Mouse (Mus musculus) heart, postnatal 25 days (tissue): ENCODE measurements around the gene Stmnd1. TPM values are rescaled to one million over a fixed set of nuclear protein-coding genes. Genes with fewer than 3 reads are reported as not detected.
"Not testable (repeated sequence)": the region's sequence is repeated elsewhere in the genome, so short reads cannot be mapped to it uniquely, and the experiment has no call there.

Source experiments
- DNase-seq: peaks from one replicate; pipeline ENCODE4 v3.0.0; 2022; ENCODE audit warnings: low spot score
- intact Hi-C: fragments of 180-260 bp; cut with DNase I; formaldehyde crosslinking; loops from one replicate; pipeline ENCODE4 v1.15.1; 2025
- total RNA-seq, 2 experiments: library from RNA; stranded (reverse); gene quantifications; 2 replicates each; pipeline ENCODE4 v1.2.3; 2021

The Stmnd1 gene
- under 1 TPM; 0.36 to 0.45 TPM for total RNA-seq

DNA sequence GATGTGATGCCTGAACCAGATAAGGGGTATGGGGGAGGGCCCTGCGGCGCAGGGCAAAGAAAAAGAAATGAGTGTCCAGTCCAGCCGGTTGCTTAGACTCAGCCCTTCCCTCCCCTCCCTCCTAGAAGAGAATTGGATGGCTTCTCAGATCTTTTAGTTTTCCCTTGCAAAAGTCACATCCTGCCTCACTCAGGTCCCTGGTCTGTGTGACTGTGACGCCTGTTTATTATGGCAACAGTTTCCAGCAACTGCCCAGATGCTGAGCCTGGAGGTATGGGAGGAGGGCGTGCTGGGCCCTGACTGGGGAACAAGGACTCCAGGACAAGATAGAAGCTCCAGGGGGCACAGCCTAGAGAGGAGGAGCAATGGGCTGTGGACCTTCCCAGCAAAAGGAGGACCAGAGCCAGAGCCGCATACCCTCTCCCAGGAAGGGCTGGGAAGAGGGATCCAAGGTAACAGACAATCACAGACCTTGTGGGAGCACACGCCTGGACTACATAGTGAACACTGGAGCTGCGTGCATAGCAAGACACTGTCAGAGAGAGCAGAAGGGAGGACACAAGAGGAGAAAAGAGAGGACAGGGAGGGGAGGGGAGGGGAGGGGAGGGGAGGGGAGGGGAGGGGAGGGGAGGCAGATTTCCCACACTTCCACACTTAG is at the start of gene Stmnd1:
Gene Stmnd1, plus strand, starts transcription at position 269 of the 658 bp plus-strand sequence.
- DNase-seq, result peak; percentile 5

DNA sequence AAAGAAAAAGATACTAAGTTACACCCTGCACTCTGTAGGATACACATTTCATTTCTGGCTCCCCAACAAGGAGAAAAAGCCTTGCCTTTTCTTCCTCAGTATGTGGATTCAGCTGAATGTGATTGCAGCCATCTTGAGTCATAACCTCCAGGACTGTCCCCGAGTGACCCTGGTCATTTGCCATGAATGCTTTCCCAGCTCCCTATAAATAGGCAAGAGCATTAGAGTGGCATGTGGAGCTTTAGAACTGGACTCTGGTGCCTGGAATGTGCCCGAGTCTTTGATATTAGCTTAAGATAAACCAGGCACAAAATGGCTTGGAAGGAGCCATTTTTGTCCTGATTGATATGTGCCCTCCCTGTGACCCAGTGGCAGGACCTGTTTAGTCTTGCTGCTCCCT is 46.6 kb upstream of the Stmnd1 start:
- peak; percentile 9 for DNase-seq
- intact Hi-C loops, result no loop called here

More for the DNA sequence above, at the start of gene Stmnd1:
- intact Hi-C loops, result no loop called here

DNA sequence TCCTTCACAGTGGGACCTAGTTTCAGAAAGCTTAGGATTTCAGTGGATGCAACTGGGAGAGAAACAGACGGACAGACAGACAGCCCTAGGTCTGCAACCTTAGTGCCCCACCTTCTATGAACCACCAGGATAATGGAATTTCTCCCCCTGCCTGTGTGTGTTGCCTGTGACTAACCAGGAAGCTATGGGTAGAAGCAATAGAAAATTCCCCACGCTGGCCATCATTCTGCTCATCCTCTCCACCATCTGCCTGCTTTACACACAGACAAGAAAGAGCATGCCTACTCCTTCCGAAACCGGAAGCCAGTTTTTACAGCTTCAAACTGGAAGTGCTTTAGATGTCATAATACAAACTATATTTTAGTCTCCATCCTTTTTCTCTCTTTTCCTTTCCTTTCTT is 46.0 kb upstream of the Stmnd1 start:
- intact Hi-C loops, result no loop called here
- DNase-seq, result no peak

DNA sequence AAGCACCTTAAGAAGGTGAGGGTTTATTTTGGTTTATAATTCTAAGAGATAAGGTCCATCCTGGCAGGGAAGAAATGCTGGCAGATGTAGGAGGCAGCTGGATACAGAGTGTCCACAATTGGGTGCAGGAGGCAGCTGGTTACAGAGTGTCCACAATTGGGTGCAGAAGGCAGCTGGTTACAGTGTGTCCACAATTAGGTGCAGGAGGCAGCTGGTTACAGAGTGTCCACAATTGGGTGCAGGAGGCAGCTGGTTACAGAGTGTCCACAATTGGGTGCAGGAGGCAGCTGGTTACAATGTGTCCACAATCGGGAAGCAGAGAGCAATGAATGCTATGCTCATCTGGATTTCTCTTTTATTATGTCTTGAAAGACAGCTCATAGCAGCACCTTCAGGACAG is 44.8 kb upstream of the Stmnd1 start:
- DNase-seq, intact Hi-C loops: not testable (repeated sequence)

DNA sequence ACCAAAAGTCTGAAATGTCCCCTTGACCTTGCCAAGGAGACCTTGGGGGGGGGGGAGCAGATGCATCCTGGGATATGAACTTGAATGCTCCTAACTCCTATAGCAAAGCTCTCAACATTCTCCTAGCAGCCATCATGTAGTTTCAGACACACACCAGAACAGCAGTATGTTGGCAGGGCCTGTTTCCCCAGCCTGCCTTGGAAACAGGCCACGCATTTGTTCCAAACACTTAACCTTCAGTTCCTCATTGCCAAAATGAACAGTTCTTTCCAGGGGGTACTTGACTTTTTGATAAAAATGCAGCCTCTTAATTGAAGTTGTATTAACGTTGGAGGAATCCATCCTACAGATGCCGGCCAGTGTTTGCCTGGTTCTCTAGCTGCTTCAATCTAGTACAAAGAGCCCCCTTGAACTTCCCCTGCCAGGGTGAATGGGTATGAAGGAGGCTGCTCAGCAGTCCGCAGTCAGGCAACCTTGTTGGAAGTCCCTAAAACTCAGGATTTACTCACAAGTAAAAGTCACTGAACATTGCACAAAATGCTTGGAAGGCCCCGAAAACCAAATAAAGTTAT is 41.9 kb upstream of the Stmnd1 start:
- intact Hi-C loops, result no loop called here
- DNase-seq, result peak; percentile 3

DNA sequence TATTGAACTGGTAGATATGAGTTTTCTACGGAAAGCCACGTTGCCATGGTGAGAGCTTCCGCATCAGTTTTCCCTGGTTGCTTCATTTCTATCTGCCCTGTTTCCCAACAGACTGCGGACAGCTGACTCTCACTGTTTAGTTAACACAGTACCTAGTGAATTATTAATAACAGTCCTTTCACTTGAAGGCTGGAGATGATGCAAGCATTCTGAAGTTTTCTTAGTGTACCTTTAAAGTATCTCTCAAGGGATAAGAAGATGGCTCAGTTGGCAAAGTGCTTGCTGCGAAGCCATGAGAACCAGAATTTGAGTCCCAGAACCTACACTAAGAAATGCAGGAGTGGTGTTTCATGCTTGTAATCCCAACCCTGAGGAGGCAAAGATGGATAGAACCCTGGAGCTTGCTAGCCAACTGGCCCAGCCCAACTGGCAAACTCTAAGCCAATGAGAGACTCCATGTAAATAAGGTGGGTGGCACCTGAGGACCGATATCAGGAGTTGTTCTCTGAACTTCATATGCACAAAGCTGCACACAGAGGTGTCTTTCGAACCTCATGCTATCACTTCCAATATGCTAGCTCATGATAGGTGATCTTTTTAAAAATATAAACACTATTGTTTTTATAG is 35.7 kb upstream of the Stmnd1 start:
- intact Hi-C loops, result loop anchor here (2.0 kb wide), 1 partner anchor 233 kb away; no protein-coding TSS in a partner anchor

DNA sequence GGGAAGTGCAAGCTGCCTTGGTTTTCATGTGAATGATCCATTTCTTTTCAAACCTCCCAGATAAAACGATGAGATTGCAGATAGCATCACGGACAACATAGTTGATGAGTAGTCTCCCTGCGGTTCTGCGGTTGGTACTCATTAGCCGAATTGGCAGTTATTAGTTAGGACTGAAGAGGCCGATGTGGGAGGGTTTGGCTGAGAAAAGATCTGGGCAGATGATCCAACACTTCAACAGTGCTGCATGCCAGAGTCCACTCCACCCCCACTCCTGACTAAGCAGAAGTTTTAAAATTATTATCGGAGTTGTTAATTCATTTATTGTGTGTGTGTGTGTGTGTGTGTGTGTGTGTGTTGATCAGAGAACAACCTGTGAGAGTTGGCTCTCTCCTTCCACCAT is 34.7 kb upstream of the Stmnd1 start:
- no peak for DNase-seq
- intact Hi-C loops, result no loop called here

More for the DNA sequence above, 35.7 kb upstream of the Stmnd1 start:
- no peak for DNase-seq

DNA sequence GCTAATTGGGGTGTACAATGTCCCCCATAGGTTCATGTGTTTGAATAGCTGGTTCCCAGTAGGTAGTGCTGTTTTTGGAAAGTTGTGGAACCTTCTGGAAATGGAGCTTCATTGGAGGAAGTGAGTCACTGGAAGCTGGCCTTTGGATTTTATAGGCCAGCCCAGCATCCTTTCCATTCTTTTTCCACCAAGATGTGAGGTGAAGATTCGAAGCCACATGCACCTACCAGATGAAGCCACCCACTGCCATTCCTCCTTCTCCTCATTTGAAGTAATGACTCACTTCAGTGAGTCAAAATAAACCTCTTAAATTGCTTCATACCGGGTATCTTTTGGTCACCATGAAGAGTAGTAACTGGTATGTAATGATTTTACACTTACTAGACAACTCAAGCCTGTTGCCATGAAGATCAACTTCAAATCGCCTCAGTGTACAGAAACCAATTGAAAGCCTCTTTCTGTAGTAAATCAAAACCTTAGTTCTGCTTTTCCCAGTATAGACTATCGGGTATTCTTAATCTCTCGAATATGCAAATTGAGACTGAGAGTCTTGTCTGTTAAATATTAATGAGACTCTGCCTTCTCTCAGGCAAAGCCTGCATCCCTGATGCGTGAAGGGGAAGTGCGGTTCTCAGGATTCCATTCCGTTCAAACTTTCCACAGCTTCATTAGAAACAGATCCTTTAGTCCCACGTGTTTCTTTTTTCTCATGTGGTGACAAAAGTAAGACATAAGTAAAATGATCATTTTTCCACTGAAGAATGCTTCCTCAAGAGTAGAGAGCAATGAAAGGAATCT is 31.9 kb upstream of the Stmnd1 start:
- no peak for DNase-seq
- intact Hi-C loops, result no loop called here

DNA sequence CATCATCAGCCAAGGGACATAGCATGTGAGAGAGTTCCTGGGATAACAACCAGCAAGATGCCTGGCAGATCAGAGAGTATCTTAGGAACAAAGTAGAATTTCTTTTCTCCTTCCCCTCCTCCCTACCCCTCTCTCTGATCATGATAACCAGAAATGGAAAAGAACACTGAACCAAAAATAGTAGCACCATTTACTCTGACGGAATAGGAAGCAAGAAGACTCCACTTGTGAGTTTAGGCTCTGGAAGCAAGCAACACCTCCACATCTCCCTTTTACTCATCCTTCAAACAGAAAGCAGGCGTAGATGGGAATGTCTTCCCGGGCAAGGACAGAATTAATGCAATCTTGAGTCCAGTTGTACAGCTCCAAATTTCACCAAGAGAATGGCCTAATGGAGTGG is 19.8 kb upstream of the Stmnd1 start:
- DNase-seq, result no peak
- intact Hi-C loops, result no loop called here

DNA sequence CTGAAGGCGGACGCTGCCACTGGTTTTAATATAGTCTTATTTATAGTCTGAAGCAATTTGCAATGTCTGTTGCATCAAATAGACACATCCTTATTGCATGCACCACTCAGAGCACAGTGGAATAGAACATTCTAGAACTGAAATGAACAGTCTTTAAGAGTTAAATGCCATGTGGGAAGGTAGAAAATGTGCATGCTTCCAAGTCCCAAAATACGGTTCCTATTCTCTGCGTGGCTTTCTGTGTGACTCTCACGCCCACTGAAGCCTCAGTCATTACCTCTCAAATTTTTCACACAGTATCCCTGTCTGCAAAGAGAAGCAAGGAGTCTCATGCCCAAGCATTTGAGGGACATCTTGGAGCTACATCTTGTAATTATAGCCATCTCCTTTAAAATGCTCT is 19.4 kb upstream of the Stmnd1 start:
- DNase-seq, result no peak
- intact Hi-C loops, result no loop called here

DNA sequence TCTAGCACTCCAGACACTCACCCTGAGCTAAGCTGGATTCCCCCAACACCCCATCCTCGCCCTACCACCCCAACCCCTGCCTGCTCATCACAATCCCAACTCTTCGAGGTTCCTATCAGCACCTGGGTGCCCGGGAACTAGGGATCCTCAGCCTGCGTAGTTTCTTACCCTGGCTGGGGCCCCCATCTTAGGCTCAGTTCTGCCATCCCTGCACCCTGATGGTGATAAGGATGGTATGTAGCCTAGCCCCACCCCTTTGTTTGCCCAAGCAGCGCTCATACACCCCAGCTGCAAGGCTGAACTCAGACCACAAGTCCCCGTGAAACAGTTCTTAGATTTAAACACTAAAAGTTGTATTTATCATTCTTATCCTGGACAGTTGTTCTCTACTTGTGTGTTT is 17.9 kb upstream of the Stmnd1 start:
- intact Hi-C loops, result loop anchor here (5.0 kb wide), 2 partner anchors 73 to 278 kb away; no protein-coding TSS in a partner anchor

DNA sequence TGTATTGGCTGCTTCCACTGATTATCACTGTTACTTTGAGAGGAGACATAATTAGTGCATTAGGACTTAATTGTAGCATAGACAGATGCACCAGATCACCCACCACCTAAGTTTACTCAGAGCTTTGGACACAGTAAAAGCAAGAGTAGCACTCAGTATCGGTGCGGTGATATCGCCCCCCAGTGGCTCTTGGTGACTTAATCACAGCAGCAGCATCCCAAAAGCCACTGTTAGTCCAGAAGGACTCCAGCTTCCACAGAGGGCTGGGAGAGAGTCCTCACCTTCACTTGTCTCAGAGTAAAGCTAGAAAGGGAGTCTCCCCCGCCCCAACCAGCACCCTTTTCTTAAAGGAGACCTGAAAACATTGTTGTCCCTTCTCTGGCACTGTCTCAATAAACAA is 15.7 kb upstream of the Stmnd1 start:
- intact Hi-C loops, result loop anchor here (2.0 to 5.0 kb wide), 3 partner anchors 76 to 281 kb away; no protein-coding TSS in a partner anchor
- DNase-seq, result no peak

More for the DNA sequence above, 17.9 kb upstream of the Stmnd1 start:
- DNase-seq, result no peak

DNA sequence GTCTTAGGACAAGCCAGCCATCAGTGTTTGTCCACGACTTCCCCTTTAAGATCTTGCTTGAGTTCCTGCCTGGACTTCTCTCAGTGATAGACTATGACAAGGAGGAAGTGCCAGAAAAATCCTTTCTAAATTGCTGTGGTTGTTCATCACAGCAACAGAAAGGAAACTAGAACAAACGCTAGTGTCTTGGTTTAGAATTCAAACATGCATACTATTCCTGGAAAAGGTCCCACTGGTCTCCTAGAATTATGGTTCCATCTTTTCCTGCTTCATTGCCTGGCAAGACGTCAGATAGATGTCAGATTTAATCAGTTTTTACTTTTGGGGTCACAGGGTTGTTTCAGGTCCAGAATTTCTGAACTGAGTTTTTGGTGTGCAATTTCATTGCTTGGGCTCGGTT is 14.0 kb upstream of the Stmnd1 start:
- intact Hi-C loops, result loop anchor here (2.0 to 5.0 kb wide), 3 partner anchors 77 to 282 kb away; no protein-coding TSS in a partner anchor
- DNase-seq, result no peak

DNA sequence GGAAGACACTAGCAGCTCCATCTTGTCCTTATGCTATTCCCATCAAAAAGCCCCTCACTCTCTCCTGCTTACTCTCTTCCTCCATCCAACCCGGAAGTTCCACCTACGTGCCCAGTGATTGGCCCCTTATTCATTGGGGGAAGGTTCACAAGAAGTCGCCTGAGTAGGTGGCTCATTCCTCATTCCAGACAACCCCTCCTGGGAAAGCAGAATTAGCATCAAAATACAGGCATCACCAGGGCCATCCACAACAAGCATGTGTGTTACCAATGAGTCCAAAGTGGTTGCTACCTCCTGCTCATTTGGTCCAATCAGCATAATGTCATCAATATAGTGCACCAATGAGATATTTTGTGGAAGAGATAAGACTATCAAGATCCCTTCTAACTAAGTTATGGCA is 12.3 kb upstream of the Stmnd1 start:
- intact Hi-C loops, result no loop called here
- DNase-seq, result no peak

DNA sequence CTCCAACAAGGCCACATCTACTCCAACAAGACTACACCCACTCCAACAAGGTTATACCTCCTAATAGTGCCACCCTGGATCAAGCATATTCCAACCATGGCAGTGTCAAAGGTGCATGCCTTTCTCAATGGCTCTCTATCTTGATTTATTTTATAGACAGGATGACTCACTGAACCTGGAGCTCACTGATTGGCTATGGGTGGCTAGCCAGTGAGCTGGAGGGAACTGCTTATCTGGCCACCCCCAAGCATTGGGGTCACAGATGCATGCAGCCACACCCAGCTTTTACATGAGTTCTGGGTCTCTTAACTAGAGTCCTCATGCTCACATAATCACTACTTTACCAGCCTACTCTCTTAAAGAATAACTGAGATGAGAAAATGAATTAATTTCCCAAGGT is 5.7 kb upstream of the Stmnd1 start:
- DNase-seq, result no peak
- intact Hi-C loops, result no loop called here

DNA sequence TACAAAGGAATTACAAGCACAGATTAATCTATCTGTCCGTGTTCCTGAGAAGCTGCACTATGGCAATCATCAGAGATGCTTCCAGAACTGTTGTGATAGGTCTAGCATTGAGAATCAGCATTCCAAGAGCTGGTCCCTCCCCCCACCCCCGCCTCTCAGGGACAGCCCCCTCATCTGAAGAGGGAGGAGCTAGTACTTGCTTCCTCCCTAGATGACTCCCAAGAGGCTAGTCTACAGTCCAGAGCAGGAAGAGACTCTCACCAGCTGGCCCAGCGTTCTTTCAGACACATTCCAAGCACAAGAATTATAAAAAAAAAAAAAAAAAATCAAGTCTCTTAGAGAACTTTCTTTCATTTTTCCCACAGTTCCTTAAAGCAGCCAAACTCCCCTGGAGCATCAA is 5.2 kb upstream of the Stmnd1 start:
- intact Hi-C loops, result no loop called here
- no peak for DNase-seq

DNA sequence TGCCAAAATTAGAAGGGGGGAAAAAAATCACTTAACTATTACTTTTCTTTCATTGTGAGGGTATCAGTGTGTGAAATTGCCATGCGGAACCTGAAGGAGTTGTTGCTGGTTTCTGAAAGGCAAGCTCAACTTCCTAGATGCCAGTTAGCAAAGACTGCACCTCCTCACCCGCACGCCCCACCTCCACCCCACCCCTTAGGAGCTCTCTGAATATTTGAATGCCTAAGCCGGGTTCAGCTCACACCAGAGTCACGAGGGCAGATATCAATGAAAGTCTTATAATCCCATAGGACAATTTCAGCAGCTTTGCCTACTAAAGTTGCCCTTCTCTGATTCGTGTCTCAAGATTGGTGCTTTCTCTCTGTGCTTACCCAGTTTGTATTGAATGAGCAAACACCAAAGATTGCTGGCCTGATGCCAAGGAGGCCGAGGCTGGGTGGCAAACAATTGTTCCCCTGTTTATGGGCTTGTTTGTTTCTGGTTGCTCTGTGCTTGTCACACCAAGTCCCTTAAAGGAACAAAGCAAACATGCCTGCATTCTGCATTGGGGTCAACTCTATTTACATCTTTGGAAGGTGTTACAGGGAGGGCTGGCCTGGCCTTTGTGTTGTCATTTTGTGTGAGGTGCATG is 4.6 kb upstream of the Stmnd1 start:
- DNase-seq, result no peak
- intact Hi-C loops, result no loop called here

DNA sequence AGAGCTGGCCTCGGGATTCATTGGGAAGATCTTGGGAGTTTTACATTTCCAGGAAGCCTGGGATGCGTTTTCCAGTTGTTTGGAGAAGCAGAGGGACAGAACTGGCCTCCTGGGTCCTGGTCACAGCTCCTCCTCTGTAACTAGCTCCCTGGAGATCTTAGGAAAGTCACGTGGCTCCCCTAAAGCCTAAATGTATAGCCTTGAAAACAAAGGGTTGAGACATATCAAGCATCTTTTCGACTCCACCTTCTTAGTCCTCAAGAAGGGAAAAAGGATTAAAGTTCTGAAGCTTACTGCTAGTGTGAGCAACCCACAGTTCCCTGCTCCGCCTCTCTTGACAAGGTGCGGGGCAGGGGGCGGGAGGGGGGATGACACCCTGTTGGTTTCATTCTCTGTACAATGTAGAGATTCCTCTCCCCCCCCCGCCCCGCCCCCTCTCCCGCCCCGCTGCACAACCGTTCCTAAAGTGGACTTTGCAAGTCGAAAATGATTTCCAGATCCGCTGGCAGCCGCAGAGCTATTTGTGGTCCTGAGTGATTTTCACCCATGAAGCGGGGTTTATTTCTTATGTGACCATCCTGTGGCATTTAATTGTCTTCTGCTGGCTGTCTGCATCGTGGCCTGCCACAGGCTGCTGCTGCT is 589 bp upstream of the Stmnd1 start:
- DNase-seq, result no peak
- intact Hi-C loops, result no loop called here

DNA sequence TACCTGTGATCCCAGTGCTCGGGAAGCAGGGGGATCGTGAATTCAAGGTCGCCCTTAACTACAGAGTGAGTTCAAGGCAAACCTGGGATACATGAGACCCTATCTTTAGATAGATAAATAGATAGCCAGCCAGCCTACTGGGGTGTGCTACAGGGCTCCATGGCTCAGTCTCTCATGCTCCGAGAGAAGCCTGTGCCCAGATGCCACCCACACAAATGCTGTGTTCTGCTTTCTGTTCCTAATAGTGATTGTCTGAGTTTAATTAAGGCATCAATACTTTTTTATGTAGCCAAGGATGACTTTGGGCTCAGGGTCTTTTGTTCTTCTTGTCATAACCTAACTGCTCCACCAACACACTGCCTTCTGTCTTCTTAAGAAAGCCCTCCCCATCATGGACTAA is 2.2 kb downstream of the Stmnd1 start:
- DNase-seq, result no peak
- intact Hi-C loops, result no loop called here

DNA sequence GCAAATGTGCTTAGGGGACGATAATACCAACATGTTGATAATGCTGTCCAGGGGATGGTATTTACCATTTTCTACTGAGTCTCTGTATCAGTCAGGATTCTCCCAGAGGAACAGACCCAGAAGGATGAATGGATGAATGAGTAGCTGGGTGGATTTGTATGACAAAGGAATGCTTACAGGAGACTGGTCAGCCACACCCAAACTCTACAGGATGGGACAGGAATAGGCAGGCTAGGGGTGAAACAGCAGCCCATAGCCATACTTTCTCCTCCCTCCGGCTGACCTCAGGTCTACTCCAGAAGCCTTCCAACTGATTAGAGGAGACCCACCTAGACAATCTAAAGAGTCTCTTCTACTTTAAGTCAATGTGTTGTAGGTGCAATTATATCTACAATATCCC is 9.0 kb downstream of the Stmnd1 start:
- no peak for DNase-seq
- intact Hi-C loops, result no loop called here
